Mouse (Mus musculus) adrenal gland (tissue): ENCODE results near the gene Olfml2a.

Experiments
- intact Hi-C: fragments of 180-260 bp; cut with DNase I; formaldehyde crosslinking; loops from one replicate; pipeline ENCODE4 v1.15.1; 2025

Olfml2a gene

GRCm38 (mm10) chr2:38983456-38983855 is 51.7 kb downstream of the Olfml2a start:
- intact Hi-C loops = no loop called here

GRCm38 (mm10) chr2:38986580-38986979 is 54.8 kb downstream of the Olfml2a start:
- intact Hi-C loops = no loop called here

GRCm38 (mm10) chr2:38987371-38987770 is 55.6 kb downstream of the Olfml2a start:
- intact Hi-C loops = no loop called here

GRCm38 (mm10) chr2:38987803-38988510 is 56.2 kb downstream of the Olfml2a start:
- intact Hi-C loops = no loop called here

GRCm38 (mm10) chr2:38988929-38989328 is 57.2 kb downstream of the Olfml2a start:
- intact Hi-C loops = no loop called here

- intact Hi-C loops = loop anchor here (10.0 kb wide), 1 partner anchor 197 kb away; no protein-coding TSS in a partner anchor
Observed at GRCm38 (mm10) chr2:38992004-38992403, 60.2 kb downstream of the Olfml2a start.

- intact Hi-C loops = loop anchor here (10.0 kb wide), 1 partner anchor 198 kb away; no protein-coding TSS in a partner anchor
Observed at GRCm38 (mm10) chr2:38992452-38992851, 60.7 kb downstream of the Olfml2a start.

- intact Hi-C loops = loop anchor here (2.0 to 10.0 kb wide), 2 partner anchors 71 to 203 kb away; partner anchors contain the start of gene Nr6a1
Observed at GRCm38 (mm10) chr2:38997386-38998374, 65.9 kb downstream of the Olfml2a start, which contains the start of gene Wdr38. Gene Wdr38, plus strand, starts transcription at chr2:38997476.

- intact Hi-C loops = loop anchor here (2.0 to 10.0 kb wide), 2 partner anchors 73 to 205 kb away; partner anchors contain the start of gene Nr6a1
Observed at GRCm38 (mm10) chr2:38999381-38999780, 67.6 kb downstream of the Olfml2a start.

GRCm38 (mm10) chr2:38999910-39000586 is 68.3 kb downstream of the Olfml2a start:
- intact Hi-C loops = loop anchor here (2.0 to 10.0 kb wide), 2 partner anchors 73 to 205 kb away; partner anchors contain the start of gene Nr6a1

- intact Hi-C loops = no loop called here
Observed at GRCm38 (mm10) chr2:39000587-39000919, 68.8 kb downstream of the Olfml2a start.

GRCm38 (mm10) chr2:39001866-39002265 is 70.1 kb downstream of the Olfml2a start:
- intact Hi-C loops = no loop called here

GRCm38 (mm10) chr2:39003106-39003505 is 71.3 kb downstream of the Olfml2a start:
- intact Hi-C loops = no loop called here

- intact Hi-C loops = no loop called here
Observed at GRCm38 (mm10) chr2:39003512-39003911, 71.7 kb downstream of the Olfml2a start.

- intact Hi-C loops = no loop called here
Observed at GRCm38 (mm10) chr2:39004372-39004771, 72.6 kb downstream of the Olfml2a start.

- intact Hi-C loops = no loop called here
Observed at GRCm38 (mm10) chr2:39004880-39005435, 73.2 kb downstream of the Olfml2a start, which contains the start of gene Arpc5l. Gene Arpc5l, plus strand, starts transcription at chr2:39005348.

- intact Hi-C loops = no loop called here
Observed at GRCm38 (mm10) chr2:39005574-39006079, 73.8 kb downstream of the Olfml2a start, which contains the start of gene Rpl35. Gene Rpl35, minus strand, starts transcription at chr2:39005624.

GRCm38 (mm10) chr2:39006149-39006730 is 74.5 kb downstream of the Olfml2a start:
- intact Hi-C loops = no loop called here

GRCm38 (mm10) chr2:39007865-39008264 is 76.1 kb downstream of the Olfml2a start:
- intact Hi-C loops = no loop called here

- intact Hi-C loops = no loop called here
Observed at GRCm38 (mm10) chr2:39008350-39008851, 76.6 kb downstream of the Olfml2a start.
